Mouse (Mus musculus) neural tube, embryonic 11.5 days (tissue): ENCODE results near the gene Fam216a. TPM values are rescaled to one million over a fixed set of nuclear protein-coding genes. Genes with fewer than 3 reads are reported as not detected.
"Not testable (repeated sequence)": the region's sequence is repeated elsewhere in the genome, so short reads cannot be mapped to it uniquely, and the experiment has no call there.

ENCODE experiments used
- ATAC-seq: fragments of 200-750 bp; cut with Nextera tagmentation; 2 replicates; pipeline ENCODE4 v1.8.0; 2017; ENCODE audit warnings: moderate number of reproducible peaks, mild to moderate bottlenecking, moderate TSS enrichment, moderate library complexity; ENCODE audit not compliant: insufficient read depth, low FRiP score, low TSS enrichment
- DNase-seq: peaks from one replicate; pipeline ENCODE4 v3.0.0-alpha.2; 2015; ENCODE audit warnings: low spot score
- H3K27ac ChIP-seq: fragments of 300-500 bp; sonication (generic); 2 replicates; pipeline ENCODE4 v1.5.1; 2014; ENCODE audit warnings: low read depth, mild to moderate bottlenecking, low read length
- H3K27me3 ChIP-seq: fragments of 300-500 bp; sonication (generic); 2 replicates; pipeline ENCODE4 v1.6.1; 2014; ENCODE audit warnings: mild to moderate bottlenecking, low read length, mixed read lengths; ENCODE audit not compliant: control insufficient read depth, insufficient read depth
- H3K36me3 ChIP-seq: fragments of 300-500 bp; sonication (generic); 2 replicates; pipeline ENCODE4 v1.6.1; 2014; ENCODE audit warnings: mild to moderate bottlenecking, low read length, moderate library complexity, mixed read lengths; ENCODE audit not compliant: control insufficient read depth, insufficient read depth
- H3K4me1 ChIP-seq: fragments of 300-500 bp; sonication (generic); 2 replicates; pipeline ENCODE4 v1.6.1; 2014; ENCODE audit warnings: low read length, mixed read lengths; ENCODE audit not compliant: control insufficient read depth, insufficient read depth
- H3K4me2 ChIP-seq: fragments of 300-500 bp; sonication (generic); 2 replicates; pipeline ENCODE4 v1.6.1; 2014; ENCODE audit warnings: low read depth, mild to moderate bottlenecking, moderate library complexity
- H3K4me3 ChIP-seq: fragments of 300-500 bp; sonication (generic); 2 replicates; pipeline ENCODE4 v1.5.1; 2014; ENCODE audit warnings: low read depth, low read length
- H3K9ac ChIP-seq: fragments of 300-500 bp; sonication (generic); 2 replicates; pipeline ENCODE4 v1.6.1; 2014; ENCODE audit warnings: mild to moderate bottlenecking, low read length
- H3K9me3 ChIP-seq: fragments of 300-500 bp; sonication (generic); 2 replicates; pipeline ENCODE4 v1.6.1; 2016; ENCODE audit warnings: low read length; ENCODE audit not compliant: control insufficient read depth
- WGBS: fragments of 180-500 bp; shearing (Covaris S2); extraction: QIAGEN DNeasy Blood & Tissue Kit; methylation state at CpG from one replicate; pipeline ENCODE4 v1.1.7; 2014; 5-methylcytosine and 5-hydroxymethylcytosine counted together
- polyA plus RNA-seq: library from polyadenylated mRNA; unstranded; fragments of >200 nt; fragmentation: Nextera tagmentation; extraction: Ambion mirVana; gene quantifications from 2 replicates; pipeline ENCODE4 v1.2.1, GENCODE M21; 2014

Gene Fam216a
- 115 and 116 TPM in 2 replicates for polyA plus RNA-seq

- WGBS = under 1% methylated on average over 53 of the region's 53 CpGs
- Histone ChIP-seq H3K9me3 (no peaks in the 10 kb centered on the region), H3K4me3 (peak within 1 kb of the TSS; percentile 76), H3K36me3 (peaks cover 15% of the 10 kb centered on the region), H3K4me1 (0 out of 2 replicates have a peak, but pooled peaks cover 2% of the 10 kb centered on the region), H3K9ac (peak within 1 kb of the TSS; percentile 75), H3K27me3 (no peaks in the 10 kb centered on the region), H3K4me2 (peak within 1 kb of the TSS; percentile 70), H3K27ac (peak within 1 kb of the TSS; percentile 93)
- DNase-seq (peak; percentile 100), ATAC-seq (peak; percentile 91)
Measured at GRCm38 (mm10) chr5:122372192-122372769, at the start of gene Fam216a. Gene Fam216a, minus strand, starts transcription at chr5:122372364.

- DNase-seq = no peak
- Histone ChIP-seq H3K9me3 (no peaks in the 10 kb centered on the region), H3K4me1 (peaks cover 7% of the 10 kb centered on the region), H3K4me2 (peak within 1 kb of the TSS; percentile 88), H3K4me3 (peak within 1 kb of the TSS; percentile 98), H3K27me3 (no peaks in the 10 kb centered on the region), H3K36me3 (no peaks in the 10 kb centered on the region), H3K27ac (peak within 1 kb of the TSS; percentile 77), H3K9ac (peak within 1 kb of the TSS; percentile 92)
- 25% methylated on average over 17 of the region's 17 CpGs for WGBS
- ATAC-seq = no peak
Measured at GRCm38 (mm10) chr5:122421271-122422068, 49.3 kb upstream of the Fam216a start, which contains the start of gene Anapc7. Gene Anapc7, plus strand, starts transcription at chr5:122421693.

GRCm38 (mm10) chr5:122420676-122421075, 48.5 kb upstream of the Fam216a start:
- ATAC-seq, H3K9me3 ChIP-seq, DNase-seq, H3K27ac ChIP-seq, H3K36me3 ChIP-seq, H3K4me3 ChIP-seq, H3K4me1 ChIP-seq, H3K9ac ChIP-seq, H3K27me3 ChIP-seq, H3K4me2 ChIP-seq: not testable (repeated sequence)
- 66% methylated on average over 4 of the region's 4 CpGs for WGBS

- 89% methylated on average over 12 of the region's 12 CpGs for WGBS
Measured at GRCm38 (mm10) chr5:122415465-122415864, 43.3 kb upstream of the Fam216a start.

GRCm38 (mm10) chr5:122414351-122414750, 42.2 kb upstream of the Fam216a start:
- WGBS = 94% methylated on average over 5 of the region's 5 CpGs

More at GRCm38 (mm10) chr5:122415465-122415864, 43.3 kb upstream of the Fam216a start:
- Histone ChIP-seq H3K9me3 (no peaks in the 10 kb centered on the region), H3K27me3 (no peaks in the 10 kb centered on the region), H3K36me3 (no peaks in the 10 kb centered on the region), H3K4me3 (no peak overlapping the region), H3K27ac (no peak overlapping the region), H3K4me2 (no peak overlapping the region), H3K9ac (no peak overlapping the region), H3K4me1 (no peaks in the 10 kb centered on the region)
- ATAC-seq (no peak), DNase-seq (no peak)

GRCm38 (mm10) chr5:122412826-122413225, 40.7 kb upstream of the Fam216a start:
- no peaks in the 10 kb centered on the region for H3K27me3 ChIP-seq
- ATAC-seq (no peak), DNase-seq (no peak)
- WGBS = 60% methylated on average over 6 of the region's 6 CpGs
- no peak overlapping the region for H3K4me2 ChIP-seq
- no peaks in the 10 kb centered on the region for H3K36me3 ChIP-seq
- no peak overlapping the region for H3K27ac ChIP-seq
- H3K9me3 ChIP-seq = no peaks in the 10 kb centered on the region
- H3K9ac ChIP-seq = no peak overlapping the region
- H3K4me3 ChIP-seq = no peak overlapping the region
- no peaks in the 10 kb centered on the region for H3K4me1 ChIP-seq

More at GRCm38 (mm10) chr5:122414351-122414750, 42.2 kb upstream of the Fam216a start:
- no peak for DNase-seq
- H3K27ac ChIP-seq = no peak overlapping the region
- H3K4me2 ChIP-seq = no peak overlapping the region
- no peak overlapping the region for H3K9ac ChIP-seq
- H3K36me3 ChIP-seq = no peaks in the 10 kb centered on the region
- no peaks in the 10 kb centered on the region for H3K27me3 ChIP-seq
- H3K9me3 ChIP-seq = no peaks in the 10 kb centered on the region
- H3K4me3 ChIP-seq = no peak overlapping the region
- ATAC-seq = no peak
- no peaks in the 10 kb centered on the region for H3K4me1 ChIP-seq

- no peak for ATAC-seq
- peaks cover 3% of the 10 kb centered on the region; the same call in 1 of the 2 replicates for H3K36me3 ChIP-seq
- no peak overlapping the region for H3K9ac ChIP-seq
- no peaks in the 10 kb centered on the region for H3K9me3 ChIP-seq
- no peak overlapping the region for H3K4me2 ChIP-seq
- H3K4me3 ChIP-seq = no peak overlapping the region
- no peaks in the 10 kb centered on the region for H3K27me3 ChIP-seq
- H3K27ac ChIP-seq = no peak overlapping the region
- WGBS = 82% methylated on average over 5 of the region's 5 CpGs
- no peak for DNase-seq
- H3K4me1 ChIP-seq = no peaks in the 10 kb centered on the region
Measured at GRCm38 (mm10) chr5:122411892-122412291, 39.7 kb upstream of the Fam216a start.

- no peaks in the 10 kb centered on the region for H3K4me1 ChIP-seq
Measured at GRCm38 (mm10) chr5:122409692-122410645, 37.8 kb upstream of the Fam216a start.

More at GRCm38 (mm10) chr5:122409692-122410645, 37.8 kb upstream of the Fam216a start:
- Histone ChIP-seq H3K9ac (no peak overlapping the region), H3K27me3 (no peaks in the 10 kb centered on the region), H3K4me2 (no peak overlapping the region), H3K9me3 (no peaks in the 10 kb centered on the region), H3K27ac (no peak overlapping the region), H3K36me3 (peaks cover 10% of the 10 kb centered on the region), H3K4me3 (no peak overlapping the region)
- DNase-seq (no peak), ATAC-seq (no peak)
- 90% methylated on average over 19 of the region's 19 CpGs for WGBS
